Mouse (Mus musculus): Measurements from ENCODE around the gene Crhr1. TPM values are rescaled to one million over a fixed set of nuclear protein-coding genes. Genes with fewer than 3 reads are reported as not detected.

Gene Crhr1
- polyA plus RNA-seq (2011; ENCODE audit: insufficient read length, low read depth, missing spikeins) = not detected in 2 replicates

DNA sequence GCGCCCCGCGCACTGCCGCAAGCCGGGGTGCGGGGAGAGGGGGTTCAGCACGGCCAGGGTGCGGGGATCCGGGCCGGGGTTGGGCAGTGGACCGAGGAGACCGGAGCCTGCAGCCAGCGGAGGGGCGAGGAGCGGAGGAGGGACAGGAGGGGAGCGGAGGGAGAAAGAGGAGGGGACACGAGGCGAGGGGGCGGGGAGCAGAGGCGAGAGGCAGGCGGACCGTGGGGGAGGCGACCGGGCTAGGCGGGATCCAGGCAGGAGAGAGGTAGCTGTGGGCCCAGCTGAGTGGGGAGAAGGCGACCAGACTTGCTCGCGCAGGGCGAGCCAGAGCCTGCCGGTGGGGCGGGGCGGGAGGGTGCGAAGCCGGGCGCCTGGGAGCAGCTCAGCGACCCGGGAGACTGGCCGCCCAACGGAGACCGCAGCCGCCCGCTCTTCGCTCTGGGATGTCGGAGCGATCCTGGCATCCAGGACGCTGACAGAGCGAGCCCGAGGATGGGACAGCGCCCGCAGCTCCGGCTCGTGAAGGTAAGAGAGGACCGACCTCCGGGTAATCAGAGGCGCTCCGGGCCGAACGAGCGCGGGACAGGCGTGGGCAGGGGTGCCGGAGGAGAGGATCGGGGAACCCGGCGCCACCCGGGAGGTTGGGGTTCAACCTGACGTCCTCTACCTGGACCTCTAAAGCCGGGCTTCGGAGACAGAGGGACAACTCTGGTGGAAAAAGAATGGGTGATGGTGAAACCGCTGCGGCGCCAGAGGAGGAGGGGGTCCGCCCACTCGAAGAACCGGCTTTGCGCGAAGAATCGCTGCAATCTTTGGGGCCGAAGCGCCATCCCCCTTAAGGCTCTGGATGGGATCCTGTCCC lies at the start of gene Crhr1:
Gene Crhr1, plus strand, starts transcription at position 276 of the 862 bp plus-strand sequence.
- TF ChIP-seq POLR2A (IDR thresholded peaks at IDR 0.05; ENCODE audit: low read depth, low read length) = no peak
- no peak for TF ChIP-seq CTCF (IDR thresholded peaks at IDR 0.05; ENCODE audit: borderline replicate concordance, insufficient read depth, low read length)
- peak within 1 kb of the TSS; percentile 12; the same call in 1 of the 2 replicates for H3K4me3 ChIP-seq (ENCODE audit: insufficient read depth, low read length)
- no peak within 1 kb of the TSS for H3K27ac ChIP-seq (ENCODE audit: insufficient read depth, low read length)
- no peaks in the 10 kb centered on the region for H3K4me1 ChIP-seq (ENCODE audit: control insufficient read depth, insufficient read depth, low read length)

DNA sequence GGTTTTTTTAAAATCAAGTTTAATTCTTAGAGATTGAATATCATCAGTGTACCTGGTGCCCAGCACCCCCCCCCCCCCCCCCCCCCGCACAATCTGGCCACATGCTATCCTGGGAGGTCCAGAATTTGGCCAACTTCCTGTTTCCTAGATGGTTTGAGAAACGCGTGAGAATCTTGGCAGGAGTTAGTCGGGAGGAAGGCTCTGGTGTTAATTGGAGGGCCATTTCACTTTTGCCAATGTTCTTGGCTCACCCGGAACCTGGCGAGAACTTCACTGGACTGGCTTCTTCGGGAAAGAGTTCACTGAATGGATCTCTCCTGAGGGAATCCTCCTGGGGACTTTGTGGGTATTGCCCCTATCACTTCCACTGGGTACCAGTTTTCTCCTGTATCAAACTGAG lies 49.4 kb upstream of the Crhr1 start:
- H3K4me1 ChIP-seq (ENCODE audit: control insufficient read depth, insufficient read depth, low read length) = no peaks in the 10 kb centered on the region
- TF ChIP-seq POLR2A (IDR thresholded peaks at IDR 0.05; ENCODE audit: low read depth, low read length) (no peak), CTCF (IDR thresholded peaks at IDR 0.05; ENCODE audit: borderline replicate concordance, insufficient read depth, low read length) (no peak)
- no peak overlapping the region for H3K4me3 ChIP-seq (ENCODE audit: insufficient read depth, low read length)
- no peak overlapping the region for H3K27ac ChIP-seq (ENCODE audit: insufficient read depth, low read length)

DNA sequence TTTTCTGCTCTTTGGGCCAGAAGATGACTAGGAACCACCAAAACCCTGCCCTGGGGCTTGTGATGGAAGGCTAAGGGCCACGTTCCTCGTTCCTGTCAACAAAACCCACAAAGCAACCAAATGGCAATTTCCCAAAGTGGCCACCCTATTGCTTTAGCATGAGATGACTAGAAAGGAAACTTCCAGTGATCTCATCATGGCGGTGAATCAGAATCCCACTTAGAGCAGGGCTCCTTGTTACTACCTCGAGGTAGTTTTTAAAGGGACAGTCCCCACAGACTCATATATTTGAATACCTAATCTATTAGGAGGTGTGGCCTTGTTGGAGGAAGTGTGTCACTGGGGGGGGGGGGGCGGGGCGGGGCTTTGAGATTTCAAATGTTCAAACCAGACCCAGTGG lies 48.9 kb upstream of the Crhr1 start:
- Histone ChIP-seq H3K4me3 (ENCODE audit: insufficient read depth, low read length) (no peak overlapping the region), H3K27ac (ENCODE audit: insufficient read depth, low read length) (no peak overlapping the region), H3K4me1 (ENCODE audit: control insufficient read depth, insufficient read depth, low read length) (no peaks in the 10 kb centered on the region)
- TF ChIP-seq CTCF (IDR thresholded peaks at IDR 0.05; ENCODE audit: borderline replicate concordance, insufficient read depth, low read length) (no peak), POLR2A (IDR thresholded peaks at IDR 0.05; ENCODE audit: low read depth, low read length) (no peak)

DNA sequence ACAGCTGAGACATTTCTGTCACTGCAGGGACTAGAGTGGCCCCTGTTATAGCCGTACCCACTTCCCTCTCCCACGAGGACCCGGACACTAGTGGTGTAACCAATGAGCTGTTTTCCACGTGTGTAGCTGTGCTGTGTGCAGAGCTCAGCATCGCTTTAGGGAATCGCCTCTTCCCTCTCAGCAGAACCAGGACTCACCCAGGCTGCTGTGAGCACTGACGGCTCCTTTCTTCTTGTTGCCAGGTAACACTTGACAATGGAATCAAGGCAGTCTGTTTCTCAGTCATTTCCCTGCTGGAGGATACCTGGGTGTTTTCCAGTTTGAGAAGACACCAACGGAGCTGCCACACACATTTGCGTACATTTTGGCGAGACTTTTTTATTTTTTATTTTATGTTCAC lies 44.1 kb upstream of the Crhr1 start:
- Histone ChIP-seq H3K27ac (ENCODE audit: insufficient read depth, low read length) (no peak overlapping the region), H3K4me3 (ENCODE audit: insufficient read depth, low read length) (no peak overlapping the region), H3K4me1 (ENCODE audit: control insufficient read depth, insufficient read depth, low read length) (no peaks in the 10 kb centered on the region)
- TF ChIP-seq CTCF (IDR thresholded peaks at IDR 0.05; ENCODE audit: borderline replicate concordance, insufficient read depth, low read length) (no peak), POLR2A (IDR thresholded peaks at IDR 0.05; ENCODE audit: low read depth, low read length) (no peak)

DNA sequence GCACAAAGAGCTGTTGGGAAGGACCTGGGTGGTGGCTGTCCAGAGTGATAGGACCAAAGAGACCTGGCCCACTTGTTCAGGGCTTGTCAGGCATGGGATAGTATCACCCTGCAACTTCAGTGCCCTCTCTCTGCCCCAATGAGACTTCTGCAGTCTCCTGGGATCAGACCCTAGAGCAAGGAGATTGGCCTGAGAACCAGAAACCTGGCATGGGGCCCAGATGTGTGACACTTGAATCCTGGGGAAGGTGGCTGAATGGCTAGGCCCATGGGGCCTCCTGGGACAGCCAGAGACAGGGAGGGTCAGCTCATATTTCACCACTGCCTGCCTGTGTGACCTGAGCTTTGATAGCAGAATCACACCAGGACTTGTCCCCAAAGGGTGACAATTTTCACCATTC lies 41.9 kb upstream of the Crhr1 start:
- Histone ChIP-seq H3K27ac (ENCODE audit: insufficient read depth, low read length) (no peak overlapping the region), H3K4me1 (ENCODE audit: control insufficient read depth, insufficient read depth, low read length) (no peaks in the 10 kb centered on the region), H3K4me3 (ENCODE audit: insufficient read depth, low read length) (no peak overlapping the region)
- TF ChIP-seq POLR2A (IDR thresholded peaks at IDR 0.05; ENCODE audit: low read depth, low read length) (no peak), CTCF (IDR thresholded peaks at IDR 0.05; ENCODE audit: borderline replicate concordance, insufficient read depth, low read length) (no peak)

DNA sequence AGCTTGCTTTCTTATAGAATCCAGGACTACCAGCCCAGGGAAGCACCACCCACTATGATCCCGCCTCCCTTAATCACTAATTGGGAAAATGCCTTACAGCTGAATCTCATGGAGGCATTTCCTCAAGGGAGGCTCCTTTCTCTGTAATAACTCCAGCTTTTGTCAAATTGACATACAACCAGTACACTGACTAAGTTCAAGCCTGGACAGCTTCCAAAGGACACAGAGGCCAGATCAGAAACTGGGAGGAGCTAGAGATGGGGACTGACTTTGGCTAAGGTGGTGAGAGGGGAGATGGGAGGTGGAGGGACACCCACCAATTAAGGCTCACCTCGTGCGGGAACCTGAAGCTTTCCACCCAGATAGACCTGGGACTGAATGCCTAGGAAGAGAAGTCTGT lies 37.5 kb upstream of the Crhr1 start:
- no peak overlapping the region for H3K4me3 ChIP-seq (ENCODE audit: insufficient read depth, low read length)
- TF ChIP-seq POLR2A (IDR thresholded peaks at IDR 0.05; ENCODE audit: low read depth, low read length) (no peak), CTCF (IDR thresholded peaks at IDR 0.05; ENCODE audit: borderline replicate concordance, insufficient read depth, low read length) (no peak)
- no peaks in the 10 kb centered on the region for H3K4me1 ChIP-seq (ENCODE audit: control insufficient read depth, insufficient read depth, low read length)
- no peak overlapping the region for H3K27ac ChIP-seq (ENCODE audit: insufficient read depth, low read length)

DNA sequence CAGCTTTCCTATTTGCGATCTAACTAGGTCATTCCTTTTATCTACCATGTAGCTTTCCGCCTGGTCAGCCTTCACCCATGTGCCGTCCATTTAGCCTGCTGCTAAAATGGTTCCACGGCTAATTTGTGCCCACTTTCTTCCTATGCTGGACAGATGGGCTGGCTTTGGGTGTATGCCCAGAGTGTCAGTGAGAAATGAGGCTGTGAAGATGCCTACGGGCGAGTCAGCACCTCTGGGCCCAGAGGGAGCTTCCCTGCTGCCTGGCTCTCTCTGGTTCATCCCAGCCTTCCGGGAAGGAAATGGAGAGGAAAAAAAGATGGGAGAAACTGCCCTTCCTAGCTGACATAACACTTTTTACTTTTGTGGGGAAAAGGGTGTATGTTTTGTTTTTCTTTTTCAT lies 36.1 kb upstream of the Crhr1 start:
- Histone ChIP-seq H3K27ac (ENCODE audit: insufficient read depth, low read length) (no peak overlapping the region), H3K4me1 (ENCODE audit: control insufficient read depth, insufficient read depth, low read length) (no peaks in the 10 kb centered on the region), H3K4me3 (ENCODE audit: insufficient read depth, low read length) (no peak overlapping the region)
- TF ChIP-seq CTCF (IDR thresholded peaks at IDR 0.05; ENCODE audit: borderline replicate concordance, insufficient read depth, low read length) = no peak
- TF ChIP-seq POLR2A (IDR thresholded peaks at IDR 0.05; ENCODE audit: low read depth, low read length) = no peak

DNA sequence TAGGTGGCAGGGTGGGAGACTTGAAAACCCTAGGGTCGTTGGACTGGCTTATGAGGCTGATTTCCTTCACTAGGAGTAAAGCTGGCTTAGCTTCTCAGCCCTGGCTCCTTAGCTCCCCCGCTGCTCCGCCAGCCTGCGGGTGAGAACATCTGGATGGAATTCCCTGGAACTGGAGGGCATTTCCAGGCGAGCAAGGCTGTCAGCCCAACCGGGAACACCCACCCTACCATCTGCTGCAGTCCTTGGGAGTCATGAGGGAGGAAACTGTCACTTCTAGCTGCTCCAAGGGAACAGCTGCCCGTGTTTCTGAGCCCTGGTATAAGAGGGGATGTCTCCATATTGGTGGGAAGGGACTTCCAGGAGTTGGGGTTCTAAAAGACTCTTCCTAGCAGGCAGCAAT lies 33.1 kb upstream of the Crhr1 start:
- no peak overlapping the region for H3K27ac ChIP-seq (ENCODE audit: insufficient read depth, low read length)

DNA sequence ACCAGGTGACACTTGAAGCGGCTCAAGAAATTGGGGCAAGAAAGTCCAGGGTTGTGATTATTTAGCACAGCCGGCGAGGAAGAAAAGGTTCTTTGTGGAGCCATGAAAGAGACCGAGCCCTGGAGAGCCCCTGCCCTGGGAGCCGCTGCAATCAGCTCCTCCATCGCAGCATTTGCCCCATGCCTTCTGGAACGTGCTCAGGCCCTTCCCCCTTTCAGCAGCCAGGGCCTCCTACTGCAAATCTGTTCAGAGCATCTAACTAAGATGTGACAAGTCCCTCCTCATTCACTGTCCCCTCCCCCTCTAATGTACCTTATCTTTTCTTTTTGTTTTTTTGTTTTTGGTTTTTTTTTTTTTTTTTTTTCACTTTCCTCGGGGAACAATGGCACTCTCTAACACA lies 30.0 kb upstream of the Crhr1 start:
- Histone ChIP-seq H3K4me1 (ENCODE audit: control insufficient read depth, insufficient read depth, low read length) (no peaks in the 10 kb centered on the region), H3K27ac (ENCODE audit: insufficient read depth, low read length) (no peak overlapping the region), H3K4me3 (ENCODE audit: insufficient read depth, low read length) (no peak overlapping the region)
- TF ChIP-seq CTCF (IDR thresholded peaks at IDR 0.05; ENCODE audit: borderline replicate concordance, insufficient read depth, low read length) (no peak), POLR2A (IDR thresholded peaks at IDR 0.05; ENCODE audit: low read depth, low read length) (no peak)

More for the DNA sequence above, 33.1 kb upstream of the Crhr1 start:
- TF ChIP-seq POLR2A (IDR thresholded peaks at IDR 0.05; ENCODE audit: low read depth, low read length) (no peak), CTCF (IDR thresholded peaks at IDR 0.05; ENCODE audit: borderline replicate concordance, insufficient read depth, low read length) (no peak)
- Histone ChIP-seq H3K4me1 (ENCODE audit: control insufficient read depth, insufficient read depth, low read length) (no peaks in the 10 kb centered on the region), H3K4me3 (ENCODE audit: insufficient read depth, low read length) (no peak overlapping the region)

DNA sequence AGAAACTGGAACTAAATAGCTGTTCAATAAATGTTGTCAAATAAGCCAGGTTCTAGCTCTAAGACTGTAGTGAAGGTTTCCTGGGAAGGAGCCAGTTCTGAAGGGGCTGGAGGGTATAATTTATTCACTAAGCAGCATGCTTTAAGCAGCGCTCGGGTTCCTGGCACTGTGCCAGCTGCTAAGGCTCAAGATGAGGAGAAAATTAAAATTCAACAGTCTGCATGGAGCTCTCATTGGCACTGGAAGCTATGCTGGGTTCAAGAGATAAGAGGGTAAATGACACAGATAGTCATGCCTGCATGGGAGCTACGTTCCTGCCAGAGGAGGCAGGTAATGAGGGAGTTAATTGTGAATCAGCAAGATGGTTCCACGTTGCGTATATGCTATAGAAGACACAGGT lies 26.3 kb upstream of the Crhr1 start:
- TF ChIP-seq CTCF (IDR thresholded peaks at IDR 0.05; ENCODE audit: borderline replicate concordance, insufficient read depth, low read length) = no peak
- no peak for TF ChIP-seq POLR2A (IDR thresholded peaks at IDR 0.05; ENCODE audit: low read depth, low read length)

More for the DNA sequence above, 26.3 kb upstream of the Crhr1 start:
- no peak overlapping the region for H3K27ac ChIP-seq (ENCODE audit: insufficient read depth, low read length)
- no peak overlapping the region for H3K4me3 ChIP-seq (ENCODE audit: insufficient read depth, low read length)
- no peaks in the 10 kb centered on the region for H3K4me1 ChIP-seq (ENCODE audit: control insufficient read depth, insufficient read depth, low read length)
